Mouse (Mus musculus): ENCODE data around the gene Cep97. TPM values are rescaled to one million over a fixed set of nuclear protein-coding genes. Genes with fewer than 3 reads are reported as not detected.
"Not testable (repeated sequence)": the region's sequence is repeated elsewhere in the genome, so short reads cannot be mapped to it uniquely, and the experiment has no call there.

Cep97 gene
- polyA plus RNA-seq, 1 experiment = 17.4 TPM

- no peak for TF ChIP-seq CTCF (IDR thresholded peaks at IDR 0.05; ENCODE audit: borderline replicate concordance, control insufficient read depth, extremely low read depth, insufficient read depth, low read length, poor library complexity)
- TF ChIP-seq POLR2A (IDR thresholded peaks at IDR 0.05; ENCODE audit: control insufficient read depth, extremely low read depth, insufficient read depth, low read length, poor library complexity) = no peak
- no peaks in the 10 kb centered on the region for H3K27me3 ChIP-seq (ENCODE audit: control insufficient read depth, insufficient read depth, low read length)
- no peak overlapping the region for H3K27ac ChIP-seq (ENCODE audit: control insufficient read depth, insufficient read depth, low read length)
- no peak overlapping the region for H3K4me3 ChIP-seq (ENCODE audit: control insufficient read depth, insufficient read depth, low read length)
- H3K36me3 ChIP-seq (ENCODE audit: control insufficient read depth, insufficient read depth, low read length) = peaks cover 4% of the 10 kb centered on the region; the same call in 1 of the 2 replicates
- no peak for DNase-seq
- no peaks in the 10 kb centered on the region for H3K4me1 ChIP-seq (replicated peaks; ENCODE audit: control insufficient read depth, insufficient read depth, low read length)
- 76% methylated on average over 4 of the region's 4 CpGs for WGBS
These were observed 70.8 kb downstream of the Cep97 start for GRCm38 (mm10) chr16:55863832-55864231.

GRCm38 (mm10) chr16:55863149-55863815, 71.4 kb downstream of the Cep97 start:
- DNase-seq = peak; percentile 56
- TF ChIP-seq POLR2A (IDR thresholded peaks at IDR 0.05; ENCODE audit: control insufficient read depth, extremely low read depth, insufficient read depth, low read length, poor library complexity) (no peak), CTCF (IDR thresholded peaks at IDR 0.05; ENCODE audit: borderline replicate concordance, control insufficient read depth, extremely low read depth, insufficient read depth, low read length, poor library complexity) (no peak)
- Histone ChIP-seq H3K36me3 (ENCODE audit: control insufficient read depth, insufficient read depth, low read length) (peaks cover 4% of the 10 kb centered on the region; the same call in 1 of the 2 replicates), H3K4me1 (replicated peaks; ENCODE audit: control insufficient read depth, insufficient read depth, low read length) (no peaks in the 10 kb centered on the region), H3K4me3 (ENCODE audit: control insufficient read depth, insufficient read depth, low read length) (no peak overlapping the region), H3K27me3 (ENCODE audit: control insufficient read depth, insufficient read depth, low read length) (no peaks in the 10 kb centered on the region), H3K27ac (ENCODE audit: control insufficient read depth, insufficient read depth, low read length) (no peak overlapping the region)
- 29% methylated on average over 7 of the region's 7 CpGs for WGBS

GRCm38 (mm10) chr16:55861104-55861503, 73.6 kb downstream of the Cep97 start:
- TF ChIP-seq POLR2A (IDR thresholded peaks at IDR 0.05; ENCODE audit: control insufficient read depth, extremely low read depth, insufficient read depth, low read length, poor library complexity) = no peak
- TF ChIP-seq CTCF (IDR thresholded peaks at IDR 0.05; ENCODE audit: borderline replicate concordance, control insufficient read depth, extremely low read depth, insufficient read depth, low read length, poor library complexity) = no peak
- 94% methylated on average over 3 of the region's 3 CpGs for WGBS

GRCm38 (mm10) chr16:55859421-55859820, 75.2 kb downstream of the Cep97 start:
- H3K36me3 ChIP-seq (ENCODE audit: control insufficient read depth, insufficient read depth, low read length); H3K4me1 ChIP-seq (replicated peaks; ENCODE audit: control insufficient read depth, insufficient read depth, low read length); H3K27ac ChIP-seq (ENCODE audit: control insufficient read depth, insufficient read depth, low read length); DNase-seq; H3K4me3 ChIP-seq (ENCODE audit: control insufficient read depth, insufficient read depth, low read length); H3K27me3 ChIP-seq (ENCODE audit: control insufficient read depth, insufficient read depth, low read length): not testable (repeated sequence)
- 96% methylated on average over 4 of the region's 4 CpGs for WGBS

More at GRCm38 (mm10) chr16:55861104-55861503, 73.6 kb downstream of the Cep97 start:
- peaks cover 4% of the 10 kb centered on the region; the same call in 1 of the 2 replicates for H3K36me3 ChIP-seq (ENCODE audit: control insufficient read depth, insufficient read depth, low read length)
- no peaks in the 10 kb centered on the region for H3K27me3 ChIP-seq (ENCODE audit: control insufficient read depth, insufficient read depth, low read length)
- H3K27ac ChIP-seq (ENCODE audit: control insufficient read depth, insufficient read depth, low read length) = no peak overlapping the region
- no peak for DNase-seq
- H3K4me3 ChIP-seq (ENCODE audit: control insufficient read depth, insufficient read depth, low read length) = no peak overlapping the region
- no peaks in the 10 kb centered on the region for H3K4me1 ChIP-seq (replicated peaks; ENCODE audit: control insufficient read depth, insufficient read depth, low read length)

- peak; percentile 67; the same call in 1 of the 2 replicates for TF ChIP-seq CTCF (IDR thresholded peaks at IDR 0.05; ENCODE audit: borderline replicate concordance, control insufficient read depth, extremely low read depth, insufficient read depth, low read length, poor library complexity)
- no peak for TF ChIP-seq POLR2A (IDR thresholded peaks at IDR 0.05; ENCODE audit: control insufficient read depth, extremely low read depth, insufficient read depth, low read length, poor library complexity)
- H3K27ac ChIP-seq (ENCODE audit: control insufficient read depth, insufficient read depth, low read length) = no peak overlapping the region
- no peaks in the 10 kb centered on the region for H3K27me3 ChIP-seq (ENCODE audit: control insufficient read depth, insufficient read depth, low read length)
- WGBS = 73% methylated on average over 6 of the region's 6 CpGs
- peak; percentile 82 for DNase-seq
- H3K4me3 ChIP-seq (ENCODE audit: control insufficient read depth, insufficient read depth, low read length) = no peak overlapping the region
- peaks cover 4% of the 10 kb centered on the region; the same call in 1 of the 2 replicates for H3K36me3 ChIP-seq (ENCODE audit: control insufficient read depth, insufficient read depth, low read length)
- H3K4me1 ChIP-seq (replicated peaks; ENCODE audit: control insufficient read depth, insufficient read depth, low read length) = no peaks in the 10 kb centered on the region
These were observed 76.2 kb downstream of the Cep97 start for GRCm38 (mm10) chr16:55858465-55858864.

GRCm38 (mm10) chr16:55852943-55853727, 81.5 kb downstream of the Cep97 start:
- no peak overlapping the region for H3K4me3 ChIP-seq (ENCODE audit: control insufficient read depth, insufficient read depth, low read length)
- no peaks in the 10 kb centered on the region; the same call in 1 of the 2 replicates for H3K36me3 ChIP-seq (ENCODE audit: control insufficient read depth, insufficient read depth, low read length)
- no peak overlapping the region for H3K27ac ChIP-seq (ENCODE audit: control insufficient read depth, insufficient read depth, low read length)
- WGBS = 67% methylated on average over 19 of the region's 19 CpGs
- peak; percentile 78 for DNase-seq
- no peaks in the 10 kb centered on the region for H3K4me1 ChIP-seq (replicated peaks; ENCODE audit: control insufficient read depth, insufficient read depth, low read length)
- H3K27me3 ChIP-seq (ENCODE audit: control insufficient read depth, insufficient read depth, low read length) = no peaks in the 10 kb centered on the region
- TF ChIP-seq POLR2A (IDR thresholded peaks at IDR 0.05; ENCODE audit: control insufficient read depth, extremely low read depth, insufficient read depth, low read length, poor library complexity) (no peak), CTCF (IDR thresholded peaks at IDR 0.05; ENCODE audit: borderline replicate concordance, control insufficient read depth, extremely low read depth, insufficient read depth, low read length, poor library complexity) (no peak)
